Mouse (Mus musculus): Measurements from ENCODE around the gene Efcab9.

DNA sequence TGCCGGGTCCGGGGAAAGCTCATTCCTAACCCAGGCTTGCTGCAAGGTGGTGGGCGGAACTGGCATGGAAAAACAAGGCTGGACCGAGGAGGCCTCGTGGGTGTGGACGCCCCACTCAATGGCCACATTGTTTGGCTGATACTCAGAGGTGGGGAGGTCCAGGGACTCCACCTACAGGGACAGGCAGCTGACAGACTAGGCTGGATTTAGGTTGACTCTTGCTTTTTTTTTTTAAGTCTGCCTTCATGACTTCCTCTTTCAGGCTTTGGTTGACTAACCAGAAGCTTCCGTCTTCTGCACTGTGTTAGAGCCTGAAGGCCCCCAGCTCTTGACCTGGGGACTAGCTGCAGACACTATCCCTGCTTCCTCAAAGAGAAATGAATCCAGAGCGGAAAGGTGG is 33.2 kb upstream of the Efcab9 start:
- TF ChIP-seq CTCF (IDR thresholded peaks at IDR 0.05; ENCODE audit: control insufficient read depth, insufficient read depth, insufficient replicate concordance, low read depth, low read length) (no peak), POLR2A (IDR thresholded peaks at IDR 0.05; ENCODE audit: control insufficient read depth, low read depth, low read length) (no peak)
